Mouse (Mus musculus) forebrain, embryonic 12.5 days (tissue): ENCODE data around the gene Dpp9. TPM values are rescaled to one million over a fixed set of nuclear protein-coding genes. Genes with fewer than 3 reads are reported as not detected.

ENCODE experiments used
- ATAC-seq: fragments of 200-750 bp; cut with Nextera tagmentation; 2 replicates; pipeline ENCODE4 v1.8.0; 2017; ENCODE audit warnings: moderate TSS enrichment; ENCODE audit not compliant: low FRiP score
- H3K27ac ChIP-seq: fragments of 300-500 bp; sonication (generic); 2 replicates; pipeline ENCODE4 v1.5.1; 2016; ENCODE audit warnings: mild to moderate bottlenecking
- H3K27me3 ChIP-seq: fragments of 300-500 bp; sonication (generic); 2 replicates; pipeline ENCODE4 v1.6.1; 2016; ENCODE audit warnings: mild to moderate bottlenecking
- H3K36me3 ChIP-seq: fragments of 300-500 bp; sonication (generic); replicated peaks from 2 replicates; pipeline ENCODE4 v1.6.1; 2016; ENCODE audit warnings: mild to moderate bottlenecking
- H3K4me1 ChIP-seq: fragments of 300-500 bp; sonication (generic); 2 replicates; pipeline ENCODE4 v1.6.1; 2016
- H3K4me2 ChIP-seq: fragments of 300-500 bp; sonication (generic); 2 replicates; pipeline ENCODE4 v1.6.1; 2016; ENCODE audit warnings: mild to moderate bottlenecking, moderate library complexity
- H3K4me3 ChIP-seq: fragments of 300-500 bp; sonication (generic); replicated peaks from 2 replicates; pipeline ENCODE4 v1.5.1; 2016; ENCODE audit warnings: mild to moderate bottlenecking
- H3K9ac ChIP-seq: fragments of 300-500 bp; sonication (generic); 2 replicates; pipeline ENCODE4 v1.6.1; 2016; ENCODE audit warnings: mild to moderate bottlenecking
- H3K9me3 ChIP-seq: fragments of 300-500 bp; sonication (generic); 2 replicates; pipeline ENCODE4 v1.6.1; 2016
- WGBS: fragments of 180-500 bp; shearing (Covaris S2); methylation state at CpG from one replicate; pipeline ENCODE4 v1.1.7; 2016; 5-methylcytosine and 5-hydroxymethylcytosine counted together
- polyA plus RNA-seq: library from polyadenylated mRNA; unstranded; fragments of >200 nt; fragmentation: Nextera tagmentation; extraction: Ambion mirVana; gene quantifications from 2 replicates; pipeline ENCODE4 v1.2.1, GENCODE M21; 2016

Gene Dpp9
- polyA plus RNA-seq, 1 experiment from 2014 or later = 43.4 TPM

DNA sequence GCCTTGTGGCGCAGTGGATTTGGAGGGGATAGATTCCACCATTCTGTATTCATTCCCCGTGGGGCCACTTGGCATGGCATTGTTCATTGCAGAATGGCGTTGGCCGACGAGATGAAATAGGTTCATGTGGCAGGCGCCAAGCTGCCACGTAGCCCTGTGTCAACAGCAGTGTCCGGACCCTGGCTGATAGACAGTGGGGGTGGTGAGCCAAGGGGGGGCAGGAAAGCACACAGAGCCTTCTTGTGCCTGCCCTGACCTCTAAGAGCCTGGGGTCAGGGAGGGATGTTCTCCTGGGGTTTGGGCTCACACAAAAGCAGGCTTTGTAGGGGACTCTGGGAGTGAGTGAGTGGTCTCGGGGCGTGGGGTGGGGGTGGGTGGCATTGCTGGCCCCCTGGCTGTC is 48.1 kb downstream of the Dpp9 start:
- ATAC-seq = no peak
- 18% methylated on average over 10 of the region's 10 CpGs for WGBS
- H3K4me2 ChIP-seq = no peak overlapping the region
- no peak overlapping the region for H3K4me3 ChIP-seq
- peaks cover 8% of the 10 kb centered on the region for H3K36me3 ChIP-seq
- H3K4me1 ChIP-seq = peaks cover 19% of the 10 kb centered on the region; the same call in 1 of the 2 replicates
- H3K27ac ChIP-seq = no peak overlapping the region
- H3K9me3 ChIP-seq = no peaks in the 10 kb centered on the region
- no peaks in the 10 kb centered on the region for H3K27me3 ChIP-seq
- no peak overlapping the region for H3K9ac ChIP-seq

GRCm38 (mm10) chr17:56169830-56170229 is 48.9 kb downstream of the Dpp9 start:
- Histone ChIP-seq H3K9ac (no peak overlapping the region), H3K36me3 (peaks cover under 1% of the 10 kb centered on the region; the same call in 1 of the 2 replicates), H3K4me2 (no peak overlapping the region), H3K27ac (no peak overlapping the region), H3K27me3 (no peaks in the 10 kb centered on the region), H3K4me1 (peaks cover 23% of the 10 kb centered on the region; the same call in 1 of the 2 replicates), H3K4me3 (no peak overlapping the region), H3K9me3 (no peaks in the 10 kb centered on the region)
- 67% methylated on average over 6 of the region's 6 CpGs for WGBS
- ATAC-seq = no peak

DNA sequence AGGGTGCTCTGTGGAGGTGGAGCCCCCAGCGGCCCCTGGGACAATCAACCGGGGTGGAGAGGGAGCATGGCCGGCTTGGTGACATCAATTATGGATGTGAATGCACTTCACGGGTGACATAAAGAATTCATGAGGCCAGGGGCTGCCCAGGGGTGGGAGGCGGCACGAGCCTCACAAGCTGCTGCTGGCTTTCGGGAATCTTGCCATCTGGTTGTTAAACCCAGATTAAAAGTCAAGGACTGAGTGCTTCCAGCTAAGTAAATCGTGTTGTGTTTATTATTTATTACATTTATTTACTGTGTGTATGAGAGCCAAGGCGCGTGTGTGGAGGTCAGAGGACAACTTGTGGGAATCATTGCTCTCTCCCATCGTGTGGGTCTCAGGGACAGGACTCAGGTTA is 53.0 kb downstream of the Dpp9 start:
- WGBS = 72% methylated on average over 11 of the region's 11 CpGs
- H3K9ac ChIP-seq = no peak overlapping the region

GRCm38 (mm10) chr17:56164510-56164909 is 54.2 kb downstream of the Dpp9 start:
- no peak overlapping the region for H3K9ac ChIP-seq
- peaks cover 16% of the 10 kb centered on the region for H3K27me3 ChIP-seq
- no peak overlapping the region for H3K27ac ChIP-seq
- WGBS = 78% methylated on average over 3 of the region's 3 CpGs
- no peak for ATAC-seq
- peaks cover 24% of the 10 kb centered on the region for H3K4me1 ChIP-seq
- H3K36me3 ChIP-seq = no peaks in the 10 kb centered on the region
- no peak overlapping the region for H3K4me2 ChIP-seq
- no peak overlapping the region for H3K4me3 ChIP-seq
- no peaks in the 10 kb centered on the region for H3K9me3 ChIP-seq

More for the DNA sequence above, 53.0 kb downstream of the Dpp9 start:
- H3K4me3 ChIP-seq = no peak overlapping the region
- H3K27me3 ChIP-seq = peaks cover 11% of the 10 kb centered on the region
- H3K36me3 ChIP-seq = no peaks in the 10 kb centered on the region
- H3K9me3 ChIP-seq = no peaks in the 10 kb centered on the region
- ATAC-seq = no peak
- H3K4me1 ChIP-seq = peaks cover 34% of the 10 kb centered on the region
- no peak overlapping the region for H3K27ac ChIP-seq
- no peak overlapping the region for H3K4me2 ChIP-seq

DNA sequence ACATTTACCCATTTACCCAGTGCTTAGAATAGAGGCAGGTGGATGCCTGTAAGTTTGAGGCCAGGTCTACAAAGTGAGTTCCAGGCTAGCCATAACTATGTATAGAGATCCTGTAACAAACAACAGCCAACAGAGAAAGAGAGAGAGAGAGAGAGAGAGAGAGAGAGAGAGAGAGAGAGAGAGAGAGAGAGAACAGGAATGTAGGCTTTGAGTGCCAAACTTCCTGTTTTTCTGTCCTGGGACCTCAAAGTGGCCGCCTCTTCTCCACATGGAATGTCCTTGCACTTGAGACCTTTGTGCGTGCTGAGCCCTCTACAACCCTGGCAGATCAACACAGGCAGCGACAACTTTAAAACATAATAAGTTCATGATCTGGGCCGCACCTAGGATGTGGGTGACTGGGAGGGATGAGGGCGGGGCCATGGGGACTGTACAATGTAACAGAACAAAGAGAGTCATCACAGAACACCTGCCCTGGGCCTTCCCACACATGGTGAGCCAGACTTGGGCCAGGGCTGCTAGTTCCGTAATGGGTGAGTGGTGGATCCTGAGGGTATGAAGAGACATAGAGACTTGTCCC is 55.1 kb downstream of the Dpp9 start:
- WGBS = 79% methylated on average over 6 of the region's 6 CpGs
- no peaks in the 10 kb centered on the region for H3K9me3 ChIP-seq
- no peak for ATAC-seq
- no peak overlapping the region for H3K27ac ChIP-seq
- no peak overlapping the region for H3K4me3 ChIP-seq
- peaks cover 24% of the 10 kb centered on the region for H3K27me3 ChIP-seq
- H3K36me3 ChIP-seq = no peaks in the 10 kb centered on the region
- 0 out of 2 replicates have a peak overlapping the region, but pooled peaks have one; percentile 68 for H3K4me2 ChIP-seq
- H3K9ac ChIP-seq = no peak overlapping the region
- H3K4me1 ChIP-seq = peaks cover 24% of the 10 kb centered on the region

- Histone ChIP-seq H3K9ac (peak within 1 kb of the TSS; percentile 55), H3K27me3 (peaks cover 37% of the 10 kb centered on the region), H3K27ac (no peak within 1 kb of the TSS), H3K36me3 (no peaks in the 10 kb centered on the region), H3K4me2 (peak within 1 kb of the TSS; percentile 68), H3K4me3 (peak within 1 kb of the TSS; percentile 44), H3K4me1 (peaks cover 24% of the 10 kb centered on the region), H3K9me3 (no peaks in the 10 kb centered on the region)
- WGBS = under 1% methylated on average over 30 of the region's 30 CpGs
- peak; percentile 98 for ATAC-seq
Observed at GRCm38 (mm10) chr17:56162231-56162774, 56.4 kb downstream of the Dpp9 start, which contains the start of gene Tnfaip8l1. Gene Tnfaip8l1 (plus strand): TSS chr17:56162477.

DNA sequence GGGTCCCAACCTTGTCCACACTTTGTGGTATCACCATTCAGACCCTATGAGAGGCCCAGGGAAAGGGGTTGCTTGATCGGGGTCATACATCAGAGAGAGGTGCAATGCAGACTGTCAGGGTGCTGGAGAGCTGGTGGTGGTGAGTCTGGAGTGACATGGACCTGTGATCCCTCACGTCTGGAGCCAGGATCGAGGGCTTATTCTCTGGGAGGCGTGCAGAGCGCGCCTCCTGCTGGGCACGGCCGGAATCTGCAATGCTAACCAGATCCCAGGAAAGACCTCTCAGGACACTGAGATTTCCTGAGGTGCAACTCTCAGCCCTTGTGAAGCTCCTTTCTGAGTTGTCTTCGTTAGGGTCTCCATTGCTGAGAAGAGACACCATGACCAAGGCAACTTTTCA is 59.0 kb downstream of the Dpp9 start:
- no peak for ATAC-seq
- no peak overlapping the region for H3K4me2 ChIP-seq
- no peaks in the 10 kb centered on the region for H3K36me3 ChIP-seq
- no peaks in the 10 kb centered on the region for H3K9me3 ChIP-seq
- WGBS = 3% methylated on average over 9 of the region's 9 CpGs
- H3K4me1 ChIP-seq = peaks cover 16% of the 10 kb centered on the region
- peaks cover 63% of the 10 kb centered on the region for H3K27me3 ChIP-seq
- H3K4me3 ChIP-seq = no peak overlapping the region
- no peak overlapping the region for H3K27ac ChIP-seq
- no peak overlapping the region for H3K9ac ChIP-seq

DNA sequence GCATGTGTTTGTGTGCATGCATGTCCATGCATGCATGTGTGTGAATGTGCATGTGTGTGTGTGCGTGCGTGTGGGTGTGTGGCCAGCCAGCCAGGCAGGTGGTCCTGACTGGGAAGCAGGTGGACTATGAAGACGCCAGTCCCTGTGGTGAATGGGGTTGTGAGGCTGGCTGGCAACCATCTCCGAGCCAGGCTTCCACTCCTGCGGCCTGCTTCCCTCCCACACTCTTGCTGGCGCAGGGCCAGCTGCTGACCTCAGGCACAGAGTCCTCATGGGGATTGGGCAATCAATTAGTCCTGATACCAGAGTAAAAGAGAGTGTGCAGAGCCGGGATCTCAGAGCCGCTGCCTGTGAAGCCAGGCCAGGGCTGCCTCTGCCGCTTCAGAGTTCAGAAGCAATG is 65.1 kb downstream of the Dpp9 start:
- Histone ChIP-seq H3K36me3 (no peaks in the 10 kb centered on the region), H3K27ac (no peak overlapping the region), H3K4me3 (no peak overlapping the region), H3K27me3 (peaks cover 80% of the 10 kb centered on the region), H3K9ac (no peak overlapping the region), H3K4me2 (no peak overlapping the region), H3K4me1 (peaks cover 18% of the 10 kb centered on the region), H3K9me3 (no peaks in the 10 kb centered on the region)
- peak; percentile 72 for ATAC-seq
- 41% methylated on average over 9 of the region's 9 CpGs for WGBS

- no peak for ATAC-seq
- Histone ChIP-seq H3K27me3 (peaks cover 81% of the 10 kb centered on the region), H3K9ac (no peak overlapping the region), H3K4me3 (no peak overlapping the region), H3K27ac (no peak overlapping the region), H3K4me1 (peaks cover 31% of the 10 kb centered on the region), H3K9me3 (no peaks in the 10 kb centered on the region), H3K36me3 (no peaks in the 10 kb centered on the region), H3K4me2 (no peak overlapping the region)
- 36% methylated on average over 2 of the region's 2 CpGs for WGBS
Observed at GRCm38 (mm10) chr17:56149897-56150296, 68.8 kb downstream of the Dpp9 start.

DNA sequence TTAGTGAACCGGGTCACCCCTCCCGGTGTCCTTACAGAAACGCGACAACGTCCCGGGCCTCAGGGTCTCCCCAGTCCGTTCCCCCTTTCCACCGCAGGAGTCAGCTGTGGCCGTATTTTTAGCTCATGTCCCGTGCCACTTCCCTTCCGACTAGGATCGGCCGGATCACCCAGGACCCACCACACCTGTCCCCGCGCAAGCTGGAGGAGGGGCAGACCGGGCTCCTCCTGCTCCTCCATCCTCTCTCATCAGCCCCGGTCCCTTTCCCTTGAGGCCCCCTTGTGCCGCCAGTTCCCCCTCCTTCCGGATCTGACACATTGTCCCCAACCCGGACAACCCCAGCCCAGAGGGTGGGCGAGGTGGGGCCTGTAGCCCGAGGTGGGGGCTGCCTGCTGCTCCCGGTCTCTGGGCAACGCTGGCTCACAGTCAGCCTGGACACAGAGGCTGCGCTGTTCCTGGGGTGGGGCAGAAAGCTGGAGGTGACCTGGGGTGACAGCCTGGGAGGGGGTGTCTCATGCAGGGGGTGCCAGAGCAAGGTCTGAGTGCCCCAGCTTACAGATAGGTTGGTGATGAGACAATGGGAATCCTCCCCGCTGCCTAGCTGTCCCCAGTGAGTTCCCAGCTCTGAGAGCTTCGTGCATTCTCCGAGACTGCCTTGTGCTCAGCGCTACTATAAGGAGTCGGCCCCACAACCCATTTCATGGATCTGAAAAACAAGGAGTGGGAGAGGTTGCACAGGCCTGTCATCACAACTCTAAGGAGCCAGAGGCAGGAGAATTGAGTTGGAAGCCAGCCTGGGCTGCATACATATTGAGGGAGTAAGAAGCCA is 69.7 kb downstream of the Dpp9 start:
- Histone ChIP-seq H3K36me3 (no peaks in the 10 kb centered on the region), H3K27ac (no peak overlapping the region), H3K4me2 (peak overlapping the region; percentile 47), H3K9ac (peak overlapping the region; percentile 41; the same call in 1 of the 2 replicates), H3K27me3 (peaks cover 79% of the 10 kb centered on the region), H3K9me3 (no peaks in the 10 kb centered on the region), H3K4me3 (peak overlapping the region; percentile 28), H3K4me1 (peaks cover 29% of the 10 kb centered on the region)
- 2% methylated on average over 29 of the region's 30 CpGs for WGBS
- ATAC-seq = peak; percentile 37

DNA sequence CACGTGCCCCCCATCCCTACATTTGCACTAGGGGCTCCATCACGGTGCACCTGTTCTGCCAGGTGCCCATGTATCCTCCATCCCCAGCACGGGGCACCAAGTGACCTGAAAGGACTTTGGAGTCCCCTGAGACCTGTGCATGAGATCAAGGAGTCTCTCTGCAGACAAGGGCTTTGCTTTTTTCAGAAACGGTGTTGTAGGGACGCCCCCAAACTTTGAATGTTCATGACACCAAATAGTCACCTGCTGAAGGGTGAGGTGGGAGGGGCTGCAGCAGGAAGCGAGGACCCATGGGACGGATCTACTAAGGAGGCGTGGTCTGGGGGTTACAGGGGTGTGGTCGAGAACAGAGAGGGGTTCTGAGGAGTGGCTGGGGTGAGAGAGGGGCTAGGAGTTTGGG is 70.4 kb downstream of the Dpp9 start:
- peaks cover 84% of the 10 kb centered on the region for H3K27me3 ChIP-seq
- H3K9ac ChIP-seq = no peak overlapping the region
- 16% methylated on average over 9 of the region's 9 CpGs for WGBS
- H3K4me3 ChIP-seq = 0 out of 2 replicates have a peak overlapping the region, but pooled peaks have one; percentile 28
- no peaks in the 10 kb centered on the region for H3K36me3 ChIP-seq
- no peak overlapping the region for H3K27ac ChIP-seq
- H3K4me2 ChIP-seq = peak overlapping the region; percentile 47
- H3K9me3 ChIP-seq = no peaks in the 10 kb centered on the region
- H3K4me1 ChIP-seq = peaks cover 22% of the 10 kb centered on the region
- no peak for ATAC-seq

- ATAC-seq = no peak
- Histone ChIP-seq H3K9me3 (no peaks in the 10 kb centered on the region), H3K4me1 (peaks cover 29% of the 10 kb centered on the region), H3K9ac (no peak overlapping the region), H3K36me3 (no peaks in the 10 kb centered on the region), H3K4me2 (no peak overlapping the region), H3K27ac (no peak overlapping the region), H3K27me3 (peaks cover 93% of the 10 kb centered on the region), H3K4me3 (no peak overlapping the region)
- WGBS = 71% methylated on average over 12 of the region's 12 CpGs
Observed at GRCm38 (mm10) chr17:56147420-56147819, 71.3 kb downstream of the Dpp9 start.
